In genomic region chr7:71412079-71412478, GRCm38 (mm10) we compare ENCODE assay signal across 7 mouse cellular contexts.
A peak's percentile ranks its signal among the peaks of the same experiment; 100 is the strongest.
DNase-seq lines count a peak whose midpoint lies in the region; ATAC-seq and TF ChIP-seq lines count a peak whose summit lies in the region.

No protein-coding gene starts in this region.

- no peak overlapping the region for H3K27ac ChIP-seq in bone marrow macrophage, adult 2 months (ENCODE audit: insufficient read depth, low read depth, low read length)
- no peak overlapping the region for H3K27ac ChIP-seq in embryonic facial prominence, embryonic 12.5 days
- H3K27ac ChIP-seq in heart, adult 2 months = peak overlapping the region; percentile 81
- peak overlapping the region; percentile 90 for H3K27ac ChIP-seq in kidney, adult 2 months (ENCODE audit: insufficient read depth, low read depth, low read length)
- H3K27ac ChIP-seq in limb, embryonic 10.5 days = no peak overlapping the region
- H3K27ac ChIP-seq in midbrain, embryonic 12.5 days (replicated peaks) = 0 out of 2 replicates have a peak overlapping the region, but pooled peaks have one; percentile 72

- TF ChIP-seq EP300 in heart, adult 2 months (IDR thresholded peaks at IDR 0.05; ENCODE audit: insufficient read depth, low read depth, low read length) = peak; percentile 82

- peaks cover 6% of the 10 kb centered on the region; the same call in 1 of the 2 replicates for H3K27me3 ChIP-seq in embryonic facial prominence, embryonic 12.5 days
- no peaks in the 10 kb centered on the region for H3K27me3 ChIP-seq in heart, adult 2 months (ENCODE audit: control insufficient read depth, insufficient read depth, low read length)
- H3K27me3 ChIP-seq in kidney, adult 2 months (replicated peaks; ENCODE audit: control insufficient read depth, insufficient read depth, low read length) = peaks cover under 1% of the 10 kb centered on the region; the same call in 1 of the 2 replicates
- H3K27me3 ChIP-seq in limb, embryonic 10.5 days (ENCODE audit: low read depth, poor library complexity, severe bottlenecking) = peaks cover 22% of the 10 kb centered on the region; the same call in 1 of the 2 replicates
- H3K27me3 ChIP-seq in midbrain, embryonic 12.5 days = peaks cover 37% of the 10 kb centered on the region

- peak; percentile 47; the same call in 1 of the 2 replicates for TF ChIP-seq CTCF in bone marrow macrophage, adult 2 months (IDR thresholded peaks at IDR 0.05; ENCODE audit: low read depth, low read length)
- TF ChIP-seq CTCF in heart, adult 2 months (IDR thresholded peaks at IDR 0.05) = peak; percentile 97
- peak; percentile 90 for TF ChIP-seq CTCF in kidney, adult 2 months (conservative IDR thresholded peaks at IDR 0.05; ENCODE audit: insufficient read depth, insufficient read length, low read depth, low read length)

- WGBS in embryonic facial prominence, embryonic 12.5 days = 2% methylated on average over 12 of the region's 12 CpGs
- WGBS in heart, adult 2 months = 1% methylated on average over 12 of the region's 12 CpGs
- 2% methylated on average over 12 of the region's 12 CpGs for WGBS in kidney, adult 2 months
- WGBS in limb, embryonic 10.5 days = 9% methylated on average over 12 of the region's 12 CpGs
- 7% methylated on average over 12 of the region's 12 CpGs for WGBS in midbrain, embryonic 12.5 days

- no peaks in the 10 kb centered on the region for H3K4me1 ChIP-seq in bone marrow macrophage, adult 2 months (ENCODE audit: control insufficient read depth, insufficient read depth, low read length)
- 0 out of 2 replicates have a peak, but pooled peaks cover 5% of the 10 kb centered on the region for H3K4me1 ChIP-seq in embryonic facial prominence, embryonic 12.5 days
- H3K4me1 ChIP-seq in heart, adult 2 months (ENCODE audit: control insufficient read depth, insufficient read depth, low read length) = no peaks in the 10 kb centered on the region; the same call in 1 of the 2 replicates
- H3K4me1 ChIP-seq in kidney, adult 2 months (ENCODE audit: control insufficient read depth, insufficient read depth, low read length) = no peaks in the 10 kb centered on the region; the same call in 1 of the 2 replicates
- peaks cover 11% of the 10 kb centered on the region for H3K4me1 ChIP-seq in limb, embryonic 10.5 days
- peaks cover 7% of the 10 kb centered on the region; the same call in 1 of the 2 replicates for H3K4me1 ChIP-seq in midbrain, embryonic 12.5 days

- peak overlapping the region; percentile 54 for H3K4me2 ChIP-seq in embryonic facial prominence, embryonic 12.5 days (replicated peaks)
- peak overlapping the region; percentile 54 for H3K4me2 ChIP-seq in midbrain, embryonic 12.5 days (replicated peaks)

- H3K36me3 ChIP-seq in embryonic facial prominence, embryonic 12.5 days = no peaks in the 10 kb centered on the region
- no peaks in the 10 kb centered on the region for H3K36me3 ChIP-seq in heart, adult 2 months (ENCODE audit: control insufficient read depth, insufficient read depth, low read length)
- no peaks in the 10 kb centered on the region for H3K36me3 ChIP-seq in kidney, adult 2 months (ENCODE audit: control insufficient read depth, insufficient read depth, low read length)
- H3K36me3 ChIP-seq in limb, embryonic 10.5 days = no peaks in the 10 kb centered on the region
- H3K36me3 ChIP-seq in midbrain, embryonic 12.5 days = no peaks in the 10 kb centered on the region

- TF ChIP-seq POLR2A in bone marrow macrophage, adult 2 months (IDR thresholded peaks at IDR 0.05; ENCODE audit: borderline replicate concordance, low read depth, low read length) = no peak
- peak; percentile 35; the same call in 1 of the 2 replicates for TF ChIP-seq POLR2A in heart, adult 2 months (IDR thresholded peaks at IDR 0.05; ENCODE audit: insufficient read depth, low read depth, low read length)
- no peak for TF ChIP-seq POLR2A in kidney, adult 2 months (IDR thresholded peaks at IDR 0.05; ENCODE audit: low read depth, low read length)

- peak; percentile 35; the same call in 1 of the 2 replicates for ATAC-seq in embryonic facial prominence, embryonic 12.5 days (ENCODE audit: insufficient number of reproducible peaks, insufficient read depth, low FRiP score, low TSS enrichment)
- ATAC-seq in midbrain, embryonic 12.5 days (ENCODE audit: low FRiP score, low read depth) = peak; percentile 81

- intact Hi-C loops in heart, adult 2 months (cut with DNase I) = loop anchor here (2.0 to 10.0 kb wide), 7 partner anchors 170 to 1920 kb away; partner anchors contain the start of gene Nr2f2

- H3K9me3 ChIP-seq in embryonic facial prominence, embryonic 12.5 days = no peaks in the 10 kb centered on the region
- no peaks in the 10 kb centered on the region for H3K9me3 ChIP-seq in limb, embryonic 10.5 days (replicated peaks)
- H3K9me3 ChIP-seq in midbrain, embryonic 12.5 days = no peaks in the 10 kb centered on the region

- no peak overlapping the region for H3K9ac ChIP-seq in embryonic facial prominence, embryonic 12.5 days
- H3K9ac ChIP-seq in heart, adult 2 months (ENCODE audit: low read depth, low read length) = peak overlapping the region; percentile 52
- no peak overlapping the region for H3K9ac ChIP-seq in midbrain, embryonic 12.5 days (replicated peaks)

- H3K79me2 ChIP-seq in heart, adult 2 months (replicated peaks; ENCODE audit: control insufficient read depth, insufficient read depth, low read length) = no peaks in the 10 kb centered on the region

- peak; percentile 84 to 85 for DNase-seq in heart, adult 2 months
- peak; percentile 91 for DNase-seq in kidney, adult 2 months
- DNase-seq in limb, embryonic 10.5 days (ENCODE audit: low spot score) = peak; percentile 87
- peak; percentile 17 for DNase-seq in spleen, postnatal 36 days (ENCODE audit: low spot score in 2 of 2)

- no peak overlapping the region for H3K4me3 ChIP-seq in bone marrow macrophage, adult 2 months (ENCODE audit: insufficient read depth, low read length)
- H3K4me3 ChIP-seq in embryonic facial prominence, embryonic 12.5 days = peak overlapping the region; percentile 26
- H3K4me3 ChIP-seq in heart, adult 2 months = peak overlapping the region; percentile 36
- peak overlapping the region; percentile 67 for H3K4me3 ChIP-seq in kidney, adult 2 months (ENCODE audit: insufficient read depth, low read depth, low read length)
- H3K4me3 ChIP-seq in limb, embryonic 10.5 days = peak overlapping the region; percentile 44
- H3K4me3 ChIP-seq in midbrain, embryonic 12.5 days = peak overlapping the region; percentile 31

Comparison
In these comparisons a context has a peak if more than half of its experiments do, and no peak if none do; other contexts are left out.
1. H3K27ac ChIP-seq: peak in heart, adult 2 months (single experiment), kidney, adult 2 months (single experiment) and midbrain, embryonic 12.5 days (single experiment); none in bone marrow macrophage, adult 2 months (single experiment), embryonic facial prominence, embryonic 12.5 days (single experiment) and limb, embryonic 10.5 days (single experiment).
2. CTCF ChIP-seq: peak in every context shown above with its lines; median percentile 97 in heart, adult 2 months; 90 in kidney, adult 2 months; 47 in bone marrow macrophage, adult 2 months.
3. DNase-seq: peak in every context shown above with its lines; median percentile 91 in kidney, adult 2 months; 87 in limb, embryonic 10.5 days; 84 in heart, adult 2 months; 17 in spleen, postnatal 36 days.